Mouse (Mus musculus) hindbrain, embryonic 16.5 days (tissue): ENCODE measurements at regions not wholly inside any gene's neighbourhood (a gene's known extent, or its start where the extent isn't known, plus 50 kb on each side); places are given as distances from the start of the nearest gene placed in this dataset.

Experiments
- ATAC-seq: fragments of 200-750 bp; cut with Nextera tagmentation; 2 replicates; pipeline ENCODE4 v1.8.0; 2017; ENCODE audit warnings: moderate TSS enrichment, moderate library complexity
- H3K27ac ChIP-seq: fragments of 300-500 bp; sonication (generic); 2 replicates; pipeline ENCODE4 v1.5.1; 2014; ENCODE audit warnings: low read depth, mild to moderate bottlenecking, control low read depth, low read length, moderate library complexity
- H3K27me3 ChIP-seq: fragments of 300-500 bp; sonication (generic); replicated peaks from 2 replicates; pipeline ENCODE4 v1.6.1; 2014; ENCODE audit warnings: low read length; ENCODE audit not compliant: control insufficient read depth, insufficient read depth
- H3K36me3 ChIP-seq: fragments of 300-500 bp; sonication (generic); 2 replicates; pipeline ENCODE4 v1.6.1; 2014; ENCODE audit warnings: mild to moderate bottlenecking, low read length, moderate library complexity, mixed read lengths; ENCODE audit not compliant: control insufficient read depth, insufficient read depth
- H3K4me1 ChIP-seq: fragments of 300-500 bp; sonication (generic); 2 replicates; pipeline ENCODE4 v1.6.1; 2014; ENCODE audit warnings: low read depth, low read length; ENCODE audit not compliant: control insufficient read depth, insufficient read depth
- H3K4me2 ChIP-seq: fragments of 300-500 bp; sonication (generic); 2 replicates; pipeline ENCODE4 v1.6.1; 2014; ENCODE audit warnings: mild to moderate bottlenecking, low read length, control low read depth, moderate library complexity
- H3K4me3 ChIP-seq: fragments of 300-500 bp; sonication (generic); 2 replicates; pipeline ENCODE4 v1.5.1; 2014; ENCODE audit warnings: mild to moderate bottlenecking, low read length, control low read depth, moderate library complexity
- H3K9ac ChIP-seq: fragments of 300-500 bp; sonication (generic); 2 replicates; pipeline ENCODE4 v1.6.1; 2014; ENCODE audit warnings: low read depth, mild to moderate bottlenecking, control low read depth, low read length, moderate library complexity
- H3K9me3 ChIP-seq: fragments of 300-500 bp; sonication (generic); 2 replicates; pipeline ENCODE4 v1.6.1; 2014; ENCODE audit warnings: mild to moderate bottlenecking, low read length, moderate library complexity; ENCODE audit not compliant: control insufficient read depth
- WGBS: fragments of 180-500 bp; shearing (Covaris S2); extraction: QIAGEN DNeasy Blood & Tissue Kit; methylation state at CpG from one replicate; pipeline ENCODE4 v1.1.7; 2014; 5-methylcytosine and 5-hydroxymethylcytosine counted together

GRCm38 (mm10) chr6:138838043-138838442, 179.7 kb upstream of the Igbp1b start:
- 95% methylated on average over 8 of the region's 8 CpGs for WGBS

GRCm38 (mm10) chr6:138834876-138835275, 176.5 kb upstream of the Igbp1b start:
- H3K27me3 ChIP-seq, result no peaks in the 10 kb centered on the region
- 91% methylated on average over 6 of the region's 6 CpGs for WGBS
- no peak for ATAC-seq
- H3K9me3 ChIP-seq, result no peaks in the 10 kb centered on the region
- H3K4me2 ChIP-seq, result no peak overlapping the region
- H3K4me1 ChIP-seq, result no peaks in the 10 kb centered on the region
- no peak overlapping the region for H3K4me3 ChIP-seq
- H3K36me3 ChIP-seq, result no peaks in the 10 kb centered on the region
- no peak overlapping the region for H3K9ac ChIP-seq
- no peak overlapping the region for H3K27ac ChIP-seq

More at GRCm38 (mm10) chr6:138838043-138838442, 179.7 kb upstream of the Igbp1b start:
- H3K4me3 ChIP-seq, result no peak overlapping the region
- no peaks in the 10 kb centered on the region for H3K9me3 ChIP-seq
- no peaks in the 10 kb centered on the region for H3K36me3 ChIP-seq
- no peaks in the 10 kb centered on the region for H3K27me3 ChIP-seq
- no peak for ATAC-seq
- H3K27ac ChIP-seq, result no peak overlapping the region
- H3K4me2 ChIP-seq, result no peak overlapping the region
- no peak overlapping the region for H3K9ac ChIP-seq
- H3K4me1 ChIP-seq, result no peaks in the 10 kb centered on the region

GRCm38 (mm10) chr6:138801835-138802234, 143.5 kb upstream of the Igbp1b start:
- Histone ChIP-seq H3K36me3 (no peaks in the 10 kb centered on the region), H3K4me2 (no peak overlapping the region), H3K9me3 (no peaks in the 10 kb centered on the region), H3K27me3 (no peaks in the 10 kb centered on the region), H3K4me1 (no peaks in the 10 kb centered on the region), H3K4me3 (no peak overlapping the region), H3K27ac (no peak overlapping the region), H3K9ac (no peak overlapping the region)
- no peak for ATAC-seq
- WGBS, result 64% methylated on average over 4 of the region's 4 CpGs

GRCm38 (mm10) chr6:138800836-138801740, 142.7 kb upstream of the Igbp1b start:
- Histone ChIP-seq H3K4me3 (no peak overlapping the region), H3K27ac (no peak overlapping the region), H3K4me1 (no peaks in the 10 kb centered on the region), H3K9me3 (no peaks in the 10 kb centered on the region), H3K9ac (no peak overlapping the region), H3K36me3 (no peaks in the 10 kb centered on the region), H3K27me3 (no peaks in the 10 kb centered on the region), H3K4me2 (no peak overlapping the region)
- no peak for ATAC-seq
- WGBS, result 72% methylated on average over 8 of the region's 8 CpGs

- no peak overlapping the region for H3K4me3 ChIP-seq
- no peak for ATAC-seq
- no peaks in the 10 kb centered on the region for H3K27me3 ChIP-seq
- H3K4me1 ChIP-seq, result no peaks in the 10 kb centered on the region
- H3K9ac ChIP-seq, result no peak overlapping the region
- WGBS, result 90% methylated on average over 2 of the region's 2 CpGs
- H3K9me3 ChIP-seq, result no peaks in the 10 kb centered on the region
- no peaks in the 10 kb centered on the region for H3K36me3 ChIP-seq
- no peak overlapping the region for H3K27ac ChIP-seq
- H3K4me2 ChIP-seq, result no peak overlapping the region
Measured at GRCm38 (mm10) chr6:138794706-138795105, 136.4 kb upstream of the Igbp1b start.

GRCm38 (mm10) chr6:138792802-138793201, 134.5 kb upstream of the Igbp1b start:
- no peak for ATAC-seq
- H3K4me2 ChIP-seq, result no peak overlapping the region
- H3K27ac ChIP-seq, result no peak overlapping the region
- H3K4me1 ChIP-seq, result no peaks in the 10 kb centered on the region
- no peaks in the 10 kb centered on the region for H3K27me3 ChIP-seq
- no peaks in the 10 kb centered on the region for H3K9me3 ChIP-seq
- no peak overlapping the region for H3K4me3 ChIP-seq
- H3K9ac ChIP-seq, result no peak overlapping the region
- H3K36me3 ChIP-seq, result no peaks in the 10 kb centered on the region
- 65% methylated on average over 3 of the region's 3 CpGs for WGBS

- no peak overlapping the region for H3K9ac ChIP-seq
- H3K4me2 ChIP-seq, result no peak overlapping the region
- H3K9me3 ChIP-seq, result no peaks in the 10 kb centered on the region
- H3K27me3 ChIP-seq, result no peaks in the 10 kb centered on the region
- H3K4me3 ChIP-seq, result no peak overlapping the region
- no peaks in the 10 kb centered on the region for H3K4me1 ChIP-seq
- no peak for ATAC-seq
- no peaks in the 10 kb centered on the region for H3K36me3 ChIP-seq
- 46% methylated on average over 4 of the region's 4 CpGs for WGBS
- H3K27ac ChIP-seq, result no peak overlapping the region
Measured at GRCm38 (mm10) chr6:138782907-138783306, 124.6 kb upstream of the Igbp1b start.

- Histone ChIP-seq H3K36me3 (no peaks in the 10 kb centered on the region), H3K4me1 (no peaks in the 10 kb centered on the region), H3K4me2 (no peak overlapping the region), H3K27ac (no peak overlapping the region), H3K4me3 (no peak overlapping the region), H3K9ac (no peak overlapping the region), H3K27me3 (no peaks in the 10 kb centered on the region), H3K9me3 (no peaks in the 10 kb centered on the region)
- ATAC-seq, result no peak
- WGBS, result 80% methylated on average over 4 of the region's 4 CpGs
Measured at GRCm38 (mm10) chr6:138782470-138782869, 124.1 kb upstream of the Igbp1b start.

GRCm38 (mm10) chr6:138761991-138762390, 103.6 kb upstream of the Igbp1b start:
- Histone ChIP-seq H3K4me2 (no peak overlapping the region), H3K4me1 (no peaks in the 10 kb centered on the region), H3K9me3 (no peaks in the 10 kb centered on the region), H3K36me3 (no peaks in the 10 kb centered on the region), H3K27ac (no peak overlapping the region), H3K27me3 (no peaks in the 10 kb centered on the region), H3K4me3 (no peak overlapping the region), H3K9ac (no peak overlapping the region)
- WGBS, result 70% methylated on average over 3 of the region's 3 CpGs
- ATAC-seq, result no peak
